Mouse (Mus musculus) spleen, adult 18-20 months (tissue): ENCODE data around the gene Brap.
A peak's percentile ranks its signal among the peaks of the same experiment; 100 is the strongest.
"Not testable (repeated sequence)": the region's sequence is repeated elsewhere in the genome, so short reads cannot be mapped to it uniquely, and the experiment has no call there.

ENCODE experiments used
- DNase-seq, 2 experiments: peaks; one replicate each; pipeline ENCODE4 v3.0.0; 2022; ENCODE audit warnings: mixed read lengths in 2 of 2

Gene Brap

GRCm38 (mm10) chr5:121660059-121660896 lies at the start of gene Brap, which contains the start of gene Acad10:
TSS of gene Brap (plus strand) at chr5:121660563.
TSS of gene Acad10 (minus strand) at chr5:121660514.
- DNase-seq, result peak; percentile 90 to 95

- no peak for DNase-seq
These were observed 48.3 kb upstream of the Brap start for GRCm38 (mm10) chr5:121612036-121612435.

GRCm38 (mm10) chr5:121614921-121615320 lies 45.4 kb upstream of the Brap start:
- not testable (repeated sequence) for DNase-seq

GRCm38 (mm10) chr5:121618592-121619513 lies 41.5 kb upstream of the Brap start, which contains the start of gene Acad12:
TSS of gene Acad12 (minus strand) at chr5:121618938.
- DNase-seq, result peak; percentile 70 to 81

- no peak for DNase-seq
These were observed 39.3 kb upstream of the Brap start for GRCm38 (mm10) chr5:121621102-121621501.

- no peak for DNase-seq
These were observed 37.1 kb upstream of the Brap start for GRCm38 (mm10) chr5:121623241-121623640.

GRCm38 (mm10) chr5:121627871-121628270 lies 32.5 kb upstream of the Brap start:
- DNase-seq, result peak; percentile 42 to 76

GRCm38 (mm10) chr5:121631106-121631647 lies 29.2 kb upstream of the Brap start:
- DNase-seq, result not testable (repeated sequence)

- DNase-seq, result no peak
These were observed 27.6 kb upstream of the Brap start for GRCm38 (mm10) chr5:121632804-121633203.

GRCm38 (mm10) chr5:121634668-121635067 lies 25.7 kb upstream of the Brap start:
- no peak for DNase-seq

GRCm38 (mm10) chr5:121637296-121637695 lies 23.1 kb upstream of the Brap start:
- no peak for DNase-seq

- DNase-seq, result no peak
These were observed 20.8 kb upstream of the Brap start for GRCm38 (mm10) chr5:121639601-121640000.

GRCm38 (mm10) chr5:121649134-121649533 lies 11.2 kb upstream of the Brap start:
- no peak for DNase-seq

GRCm38 (mm10) chr5:121654526-121654925 lies 5.8 kb upstream of the Brap start:
- no peak for DNase-seq

GRCm38 (mm10) chr5:121656866-121657265 lies 3.5 kb upstream of the Brap start:
- not testable (repeated sequence) for DNase-seq

GRCm38 (mm10) chr5:121657656-121658055 lies 2.7 kb upstream of the Brap start:
- not testable (repeated sequence) for DNase-seq

GRCm38 (mm10) chr5:121660897-121661254 lies 513 bp downstream of the Brap start:
- DNase-seq, result no peak

- DNase-seq, result no peak
These were observed 1.1 kb downstream of the Brap start for GRCm38 (mm10) chr5:121661494-121661893.

- DNase-seq, result no peak
These were observed 3.1 kb downstream of the Brap start for GRCm38 (mm10) chr5:121663456-121663855.

GRCm38 (mm10) chr5:121664078-121664477 lies 3.7 kb downstream of the Brap start:
- DNase-seq, result no peak

- no peak for DNase-seq
These were observed 4.6 kb downstream of the Brap start for GRCm38 (mm10) chr5:121664971-121665370.

- no peak for DNase-seq
These were observed 6.7 kb downstream of the Brap start for GRCm38 (mm10) chr5:121667067-121667466.

- no peak for DNase-seq
These were observed 8.0 kb downstream of the Brap start for GRCm38 (mm10) chr5:121668411-121668810.
